Mouse (Mus musculus): ENCODE measurements at regions not wholly inside any gene's neighbourhood (a gene's known extent, or its start where the extent isn't known, plus 50 kb on each side); places are given as distances from the start of the nearest gene placed in this dataset.

DNA sequence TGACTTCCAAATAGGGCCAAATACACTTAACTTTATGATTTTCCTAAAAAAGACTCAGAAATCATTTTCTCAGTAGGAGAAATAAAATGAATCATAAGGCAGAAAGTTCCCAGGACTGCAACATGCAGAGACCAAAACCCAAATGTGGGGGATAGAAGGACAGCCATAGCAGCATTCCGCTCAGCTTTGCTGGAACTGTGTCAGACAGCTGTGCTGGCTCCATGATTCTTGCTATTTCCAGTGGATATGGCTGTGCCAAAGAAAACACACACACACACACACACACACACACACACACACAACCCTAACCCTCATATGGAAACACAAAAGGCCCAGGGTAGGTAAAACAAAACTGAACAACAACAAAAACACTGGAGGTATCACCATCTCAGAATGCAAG lies 78.6 kb upstream of the Tgm3 start:
- TF ChIP-seq POLR2A (IDR thresholded peaks at IDR 0.05; ENCODE audit: borderline replicate concordance, extremely low read depth, insufficient read depth, insufficient read length, poor library complexity, severe bottlenecking), result no peak
- no peak for TF ChIP-seq CTCF (IDR thresholded peaks at IDR 0.05; ENCODE audit: borderline replicate concordance, extremely low read depth, insufficient read depth, insufficient read length)
